Mouse (Mus musculus): Measurements from ENCODE around the gene Veph1.

GRCm38 (mm10) chr3:66055652-66056051 is 241.0 kb downstream of the Veph1 start:
- no peak for TF ChIP-seq CTCF (IDR thresholded peaks at IDR 0.05; ENCODE audit: extremely low read depth, insufficient read depth, insufficient read length, insufficient replicate concordance)
- TF ChIP-seq POLR2A (IDR thresholded peaks at IDR 0.05; ENCODE audit: low read depth, low read length) = no peak

All from spleen, adult 2 months (tissue).